Mouse (Mus musculus) layer of hippocampus, postnatal 25 days (tissue): ENCODE results near the gene Lefty1. TPM values are rescaled to one million over a fixed set of nuclear protein-coding genes. Genes with fewer than 3 reads are reported as not detected.

Experiments used
- total RNA-seq, 2 experiments: library from RNA; stranded (reverse); gene quantifications; 2 replicates each; pipeline ENCODE4 v1.2.3; 2021

Gene Lefty1
- total RNA-seq, 2 experiments from 2014 or later, result 11.2 to 12.4 TPM

Other genes with a start within 250 kb of the Lefty1 start
- not detected for gene Mixl1, start 238.0 kb upstream of the Lefty1 start, total RNA-seq
- gene Acbd3, start 209.0 kb upstream of the Lefty1 start, total RNA-seq, result 10 to 100 TPM; 32.7 to 34.9 TPM
- gene H3f3a, start 121.1 kb upstream of the Lefty1 start, total RNA-seq, result 100 to 1,000 TPM; 388 to 399 TPM
- 10 to 100 TPM; 20.6 to 23.4 TPM for gene Sde2, start 83.9 kb upstream of the Lefty1 start, total RNA-seq
- gene Lefty2, start 41.9 kb upstream of the Lefty1 start, total RNA-seq, result 1 to 10 TPM; 3.0 to 4.2 TPM
- 10 to 100 TPM; 40.0 to 48.0 TPM for gene Pycr2, start 30.7 kb upstream of the Lefty1 start, total RNA-seq
- 10 to 100 TPM; 18.7 to 18.9 TPM for gene Tmem63a, start 7.3 kb downstream of the Lefty1 start, total RNA-seq
- 10 to 100 TPM; 26.8 to 31.2 TPM for gene Ephx1, start 85.9 kb downstream of the Lefty1 start, total RNA-seq
- under 1 TPM in 1 of 2 experiments, not detected in 1; 0.15 TPM for gene 9130409I23Rik, start 116.2 kb downstream of the Lefty1 start, total RNA-seq
- gene Nvl, start 209.2 kb downstream of the Lefty1 start, total RNA-seq, result 10 to 100 TPM; 25.1 to 34.5 TPM
- gene Cnih4, start 209.7 kb downstream of the Lefty1 start, total RNA-seq, result 10 to 100 TPM; 22.8 to 27.1 TPM